Mouse (Mus musculus) midbrain, embryonic 14.5 days (tissue): ENCODE results near the gene Arhgap22. TPM values are rescaled to one million over a fixed set of nuclear protein-coding genes. Genes with fewer than 3 reads are reported as not detected.

ENCODE experiments used
- ATAC-seq: fragments of 200-750 bp; cut with Nextera tagmentation; 2 replicates; pipeline ENCODE4 v1.8.0; 2017; ENCODE audit warnings: moderate number of reproducible peaks, moderate library complexity; ENCODE audit not compliant: low FRiP score, low TSS enrichment
- DNase-seq: peaks from one replicate; pipeline ENCODE4 v3.0.0-alpha.2; 2015
- H3K27ac ChIP-seq: fragments of 300-500 bp; sonication (generic); replicated peaks from 2 replicates; pipeline ENCODE4 v1.5.1; 2014; ENCODE audit warnings: mild to moderate bottlenecking, low read depth, low read length, moderate library complexity
- H3K27me3 ChIP-seq: fragments of 300-500 bp; sonication (generic); 2 replicates; pipeline ENCODE4 v1.6.1; 2014; ENCODE audit warnings: low read length, control low read depth, mixed read lengths; ENCODE audit not compliant: control insufficient read depth, insufficient read depth
- H3K36me3 ChIP-seq: fragments of 300-500 bp; sonication (generic); 2 replicates; pipeline ENCODE4 v1.6.1; 2014; ENCODE audit warnings: low read length, control low read depth; ENCODE audit not compliant: control insufficient read depth, insufficient read depth
- H3K4me1 ChIP-seq: fragments of 300-500 bp; sonication (generic); 2 replicates; pipeline ENCODE4 v1.6.1; 2014; ENCODE audit warnings: mild to moderate bottlenecking, antibody characterized with exemption, low read length, control low read depth; ENCODE audit not compliant: control insufficient read depth, insufficient read depth
- H3K4me2 ChIP-seq: fragments of 300-500 bp; sonication (generic); 2 replicates; pipeline ENCODE4 v1.6.1; 2014; ENCODE audit warnings: mild to moderate bottlenecking, low read length, moderate library complexity
- H3K4me3 ChIP-seq: fragments of 300-500 bp; sonication (generic); replicated peaks from 2 replicates; pipeline ENCODE4 v1.5.1; 2014; ENCODE audit warnings: low read depth, low read length
- H3K9ac ChIP-seq: fragments of 300-500 bp; sonication (generic); replicated peaks from 2 replicates; pipeline ENCODE4 v1.6.1; 2014; ENCODE audit warnings: mild to moderate bottlenecking, low read length, moderate library complexity
- H3K9me3 ChIP-seq: fragments of 300-500 bp; sonication (generic); 2 replicates; pipeline ENCODE4 v1.6.1; 2016; ENCODE audit warnings: low read length, control low read depth, mixed read lengths; ENCODE audit not compliant: control insufficient read depth
- WGBS: fragments of 180-500 bp; shearing (Covaris S2); extraction: QIAGEN DNeasy Blood & Tissue Kit; methylation state at CpG from one replicate; pipeline ENCODE4 v1.1.7; 2014; 5-methylcytosine and 5-hydroxymethylcytosine counted together
- polyA plus RNA-seq: library from polyadenylated mRNA; unstranded; fragments of >200 nt; fragmentation: Nextera tagmentation; extraction: Ambion mirVana; gene quantifications from 2 replicates; pipeline ENCODE4 v1.2.1, GENCODE M21; 2014

Arhgap22 gene
- polyA plus RNA-seq, 1 experiment from 2014 or later, result 1.4 TPM

GRCm38 (mm10) chr14:33377211-33377610 lies 163.4 kb downstream of the Arhgap22 start:
- no peak for DNase-seq
- Histone ChIP-seq H3K9me3 (no peaks in the 10 kb centered on the region), H3K9ac (no peak overlapping the region), H3K4me3 (no peak overlapping the region), H3K36me3 (peaks cover 23% of the 10 kb centered on the region), H3K4me1 (no peaks in the 10 kb centered on the region), H3K27ac (no peak overlapping the region), H3K4me2 (no peak overlapping the region), H3K27me3 (no peaks in the 10 kb centered on the region)
- WGBS, result 94% methylated on average over 3 of the region's 3 CpGs
- no peak for ATAC-seq

GRCm38 (mm10) chr14:33378723-33379122 lies 164.9 kb downstream of the Arhgap22 start:
- Histone ChIP-seq H3K36me3 (peaks cover 35% of the 10 kb centered on the region), H3K9me3 (no peaks in the 10 kb centered on the region), H3K9ac (no peak overlapping the region), H3K4me2 (no peak overlapping the region), H3K4me1 (no peaks in the 10 kb centered on the region), H3K4me3 (no peak overlapping the region), H3K27ac (no peak overlapping the region), H3K27me3 (no peaks in the 10 kb centered on the region)
- ATAC-seq (no peak), DNase-seq (no peak)
- WGBS, result 63% methylated on average over 5 of the region's 5 CpGs

GRCm38 (mm10) chr14:33380830-33381457 lies 167.1 kb downstream of the Arhgap22 start:
- no peak overlapping the region for H3K4me2 ChIP-seq
- H3K9ac ChIP-seq, result no peak overlapping the region
- DNase-seq (no peak), ATAC-seq (no peak)
- no peak overlapping the region for H3K4me3 ChIP-seq
- H3K36me3 ChIP-seq, result peaks cover 51% of the 10 kb centered on the region
- H3K27me3 ChIP-seq, result no peaks in the 10 kb centered on the region
- H3K27ac ChIP-seq, result no peak overlapping the region
- WGBS, result 89% methylated on average over 6 of the region's 6 CpGs
- H3K4me1 ChIP-seq, result no peaks in the 10 kb centered on the region
- no peaks in the 10 kb centered on the region for H3K9me3 ChIP-seq

- 90% methylated on average over 5 of the region's 5 CpGs for WGBS
- ATAC-seq, result no peak
- Histone ChIP-seq H3K9ac (no peak overlapping the region), H3K4me3 (no peak overlapping the region), H3K36me3 (peaks cover 12% of the 10 kb centered on the region), H3K4me1 (no peaks in the 10 kb centered on the region), H3K4me2 (no peak overlapping the region), H3K9me3 (no peaks in the 10 kb centered on the region), H3K27ac (no peak overlapping the region), H3K27me3 (no peaks in the 10 kb centered on the region)
- no peak for DNase-seq
Measured at GRCm38 (mm10) chr14:33398065-33398860, 184.4 kb downstream of the Arhgap22 start.

- peaks cover 12% of the 10 kb centered on the region for H3K36me3 ChIP-seq
- ATAC-seq (no peak), DNase-seq (no peak)
- no peak overlapping the region for H3K27ac ChIP-seq
- H3K4me2 ChIP-seq, result no peak overlapping the region
- no peak overlapping the region for H3K4me3 ChIP-seq
- no peaks in the 10 kb centered on the region for H3K27me3 ChIP-seq
- H3K9me3 ChIP-seq, result no peaks in the 10 kb centered on the region
- WGBS, result 87% methylated on average over 3 of the region's 3 CpGs
- no peak overlapping the region for H3K9ac ChIP-seq
- no peaks in the 10 kb centered on the region for H3K4me1 ChIP-seq
Measured at GRCm38 (mm10) chr14:33400019-33400418, 186.2 kb downstream of the Arhgap22 start.

GRCm38 (mm10) chr14:33402331-33402730 lies 188.5 kb downstream of the Arhgap22 start:
- 96% methylated on average over 1 of the region's 1 CpGs for WGBS
- H3K9me3 ChIP-seq, result no peaks in the 10 kb centered on the region
- H3K9ac ChIP-seq, result no peak overlapping the region
- DNase-seq (no peak), ATAC-seq (no peak)
- H3K27me3 ChIP-seq, result no peaks in the 10 kb centered on the region
- no peak overlapping the region for H3K27ac ChIP-seq
- H3K4me1 ChIP-seq, result no peaks in the 10 kb centered on the region
- H3K36me3 ChIP-seq, result peaks cover 18% of the 10 kb centered on the region
- H3K4me2 ChIP-seq, result no peak overlapping the region
- no peak overlapping the region for H3K4me3 ChIP-seq

GRCm38 (mm10) chr14:33415746-33416145 lies 201.9 kb downstream of the Arhgap22 start:
- Histone ChIP-seq H3K4me2 (no peak overlapping the region), H3K36me3 (no peaks in the 10 kb centered on the region), H3K27me3 (no peaks in the 10 kb centered on the region), H3K4me1 (no peaks in the 10 kb centered on the region), H3K4me3 (no peak overlapping the region), H3K9ac (no peak overlapping the region), H3K9me3 (no peaks in the 10 kb centered on the region), H3K27ac (no peak overlapping the region)
- no peak for DNase-seq
- no peak for ATAC-seq
- 76% methylated on average over 1 of the region's 1 CpGs for WGBS

- DNase-seq (no peak), ATAC-seq (no peak)
- Histone ChIP-seq H3K9ac (no peak overlapping the region), H3K4me1 (no peaks in the 10 kb centered on the region), H3K9me3 (no peaks in the 10 kb centered on the region), H3K36me3 (no peaks in the 10 kb centered on the region), H3K27me3 (no peaks in the 10 kb centered on the region), H3K27ac (no peak overlapping the region), H3K4me3 (no peak overlapping the region), H3K4me2 (no peak overlapping the region)
- 93% methylated on average over 3 of the region's 3 CpGs for WGBS
Measured at GRCm38 (mm10) chr14:33418311-33418909, 204.6 kb downstream of the Arhgap22 start.
